Mouse (Mus musculus): ENCODE results near the gene Atp8a2. TPM values are rescaled to one million over a fixed set of nuclear protein-coding genes. Genes with fewer than 3 reads are reported as not detected.

Gene Atp8a2
- polyA plus RNA-seq, 1 experiment = 24.7 TPM

GRCm38 (mm10) chr14:59633988-59634387 lies 563.0 kb downstream of the Atp8a2 start:
- no peaks in the 10 kb centered on the region for H3K4me1 ChIP-seq (ENCODE audit: control insufficient read depth, insufficient read depth, low read length)
- no peak for TF ChIP-seq CTCF (IDR thresholded peaks at IDR 0.05; ENCODE audit: borderline replicate concordance, insufficient read depth, low read depth, low read length)
- TF ChIP-seq POLR2A (IDR thresholded peaks at IDR 0.05; ENCODE audit: borderline replicate concordance, insufficient read depth, low read length) = no peak
- H3K27ac ChIP-seq (ENCODE audit: insufficient read depth, low read length) = no peak overlapping the region
- no peaks in the 10 kb centered on the region for H3K27me3 ChIP-seq (ENCODE audit: control insufficient read depth, insufficient read depth, low read length)
- no peak overlapping the region for H3K4me3 ChIP-seq (replicated peaks; ENCODE audit: insufficient read depth, low read depth, low read length)
- DNase-seq = no peak
- WGBS = 77% methylated on average over 9 of the region's 9 CpGs

DNA sequence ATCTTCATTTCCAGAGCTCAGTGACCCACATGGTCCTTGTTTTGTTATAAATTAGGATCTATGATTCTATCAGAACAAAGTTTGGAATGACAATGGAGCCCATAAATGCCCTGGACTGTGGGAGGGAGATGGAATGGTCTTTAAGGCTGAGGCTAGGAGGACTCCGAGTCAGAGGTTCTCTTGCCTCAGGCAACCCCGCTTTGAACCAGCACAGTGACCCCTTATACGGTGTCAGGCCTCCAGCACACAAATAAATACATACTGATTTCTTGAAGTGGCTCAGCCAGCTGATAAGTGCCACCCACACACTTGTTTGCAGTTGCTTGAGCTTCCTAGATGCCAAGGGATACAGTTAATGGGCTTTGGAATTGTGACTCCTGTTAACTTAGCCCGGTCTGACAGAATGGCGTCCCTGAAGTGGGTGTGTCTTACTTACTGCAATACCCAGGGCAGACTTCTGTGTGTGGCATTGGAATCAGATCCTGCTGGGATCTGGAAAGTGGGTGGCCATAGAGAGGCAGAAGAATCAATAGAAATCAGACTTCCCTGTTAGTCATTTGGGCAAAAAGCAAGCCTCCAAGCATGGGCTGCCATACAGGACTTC lies 563.6 kb downstream of the Atp8a2 start:
- Histone ChIP-seq H3K27me3 (ENCODE audit: control insufficient read depth, insufficient read depth, low read length) (no peaks in the 10 kb centered on the region), H3K4me3 (replicated peaks; ENCODE audit: insufficient read depth, low read depth, low read length) (no peak overlapping the region), H3K27ac (ENCODE audit: insufficient read depth, low read length) (no peak overlapping the region), H3K4me1 (ENCODE audit: control insufficient read depth, insufficient read depth, low read length) (no peaks in the 10 kb centered on the region)
- 87% methylated on average over 5 of the region's 5 CpGs for WGBS
- DNase-seq = no peak
- TF ChIP-seq POLR2A (IDR thresholded peaks at IDR 0.05; ENCODE audit: borderline replicate concordance, insufficient read depth, low read length) = no peak
- TF ChIP-seq CTCF (IDR thresholded peaks at IDR 0.05; ENCODE audit: borderline replicate concordance, insufficient read depth, low read depth, low read length) = no peak

DNA sequence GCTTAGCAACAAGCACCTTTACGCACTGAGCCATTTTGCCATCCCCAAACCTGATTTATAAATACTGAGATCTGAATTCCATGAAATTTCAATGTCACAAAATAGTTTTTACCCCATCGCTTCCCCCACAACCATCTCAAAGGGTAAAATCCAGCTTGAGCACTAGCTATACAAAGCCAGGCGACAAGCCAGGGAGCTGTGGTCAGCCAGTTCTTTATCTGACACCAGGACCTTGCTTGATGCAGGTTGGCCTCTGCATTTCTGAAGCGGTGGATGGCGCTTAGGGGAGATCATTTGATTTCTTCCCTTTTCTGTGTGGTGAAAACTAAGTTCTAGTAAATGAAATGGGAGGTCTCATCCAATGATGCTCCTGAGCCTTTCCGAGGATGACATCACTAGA lies 564.9 kb downstream of the Atp8a2 start:
- no peak for DNase-seq
- H3K4me1 ChIP-seq (ENCODE audit: control insufficient read depth, insufficient read depth, low read length) = no peaks in the 10 kb centered on the region
- 96% methylated on average over 6 of the region's 6 CpGs for WGBS
- TF ChIP-seq CTCF (IDR thresholded peaks at IDR 0.05; ENCODE audit: borderline replicate concordance, insufficient read depth, low read depth, low read length) = no peak
- no peak for TF ChIP-seq POLR2A (IDR thresholded peaks at IDR 0.05; ENCODE audit: borderline replicate concordance, insufficient read depth, low read length)
- H3K27me3 ChIP-seq (ENCODE audit: control insufficient read depth, insufficient read depth, low read length) = no peaks in the 10 kb centered on the region
- no peak overlapping the region for H3K4me3 ChIP-seq (replicated peaks; ENCODE audit: insufficient read depth, low read depth, low read length)
- H3K27ac ChIP-seq (ENCODE audit: insufficient read depth, low read length) = no peak overlapping the region

GRCm38 (mm10) chr14:59630096-59630495 lies 566.9 kb downstream of the Atp8a2 start:
- Histone ChIP-seq H3K27me3 (ENCODE audit: control insufficient read depth, insufficient read depth, low read length) (no peaks in the 10 kb centered on the region), H3K27ac (ENCODE audit: insufficient read depth, low read length) (no peak overlapping the region), H3K4me3 (replicated peaks; ENCODE audit: insufficient read depth, low read depth, low read length) (no peak overlapping the region), H3K4me1 (ENCODE audit: control insufficient read depth, insufficient read depth, low read length) (no peaks in the 10 kb centered on the region)
- 86% methylated on average over 9 of the region's 9 CpGs for WGBS
- TF ChIP-seq POLR2A (IDR thresholded peaks at IDR 0.05; ENCODE audit: borderline replicate concordance, insufficient read depth, low read length) = no peak
- DNase-seq = no peak

DNA sequence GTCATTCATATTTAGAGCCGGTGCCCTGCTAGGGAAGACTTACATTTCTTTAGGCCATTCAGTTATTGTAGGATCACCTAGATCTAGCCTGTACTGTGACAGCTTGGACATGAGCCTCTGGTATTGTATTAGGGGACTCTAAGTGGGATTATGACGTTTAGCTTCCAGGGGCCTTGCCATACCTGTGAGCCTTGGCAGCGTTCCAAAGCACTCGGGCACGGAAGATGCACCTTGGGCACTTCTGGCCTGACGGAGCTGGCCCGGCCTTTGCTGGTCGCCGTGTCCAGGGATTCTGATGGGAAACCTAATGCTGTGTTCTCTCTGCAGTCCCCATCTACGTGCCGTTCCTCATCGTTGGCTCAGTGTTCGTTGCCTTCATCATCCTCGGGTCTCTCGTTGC lies 567.7 kb downstream of the Atp8a2 start:
- Histone ChIP-seq H3K27me3 (ENCODE audit: control insufficient read depth, insufficient read depth, low read length) (no peaks in the 10 kb centered on the region), H3K4me1 (ENCODE audit: control insufficient read depth, insufficient read depth, low read length) (no peaks in the 10 kb centered on the region), H3K4me3 (replicated peaks; ENCODE audit: insufficient read depth, low read depth, low read length) (no peak overlapping the region), H3K27ac (ENCODE audit: insufficient read depth, low read length) (no peak overlapping the region)
- WGBS = 66% methylated on average over 15 of the region's 15 CpGs
- no peak for TF ChIP-seq POLR2A (IDR thresholded peaks at IDR 0.05; ENCODE audit: borderline replicate concordance, insufficient read depth, low read length)
- TF ChIP-seq CTCF (IDR thresholded peaks at IDR 0.05; ENCODE audit: borderline replicate concordance, insufficient read depth, low read depth, low read length) = no peak
- DNase-seq = no peak

DNA sequence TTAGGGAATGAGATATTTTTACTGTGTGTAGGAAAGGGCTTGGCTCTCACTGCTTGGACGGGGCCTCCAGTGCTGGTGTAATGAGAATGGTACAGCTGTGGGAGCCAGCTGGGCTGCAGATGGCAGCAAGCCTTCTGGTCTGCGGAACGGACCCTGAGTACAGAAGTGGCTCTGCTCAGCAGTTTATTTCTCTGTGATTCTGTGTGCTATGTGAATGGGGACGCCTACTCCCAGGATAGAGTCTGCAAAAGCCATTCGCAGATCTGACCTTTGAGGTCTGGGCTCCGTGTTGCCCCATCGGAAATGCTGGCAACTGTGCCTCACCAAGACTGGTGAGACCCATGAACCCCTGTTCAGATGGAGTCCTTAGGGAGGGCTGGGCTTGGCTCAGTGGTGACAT lies 569.2 kb downstream of the Atp8a2 start:
- TF ChIP-seq POLR2A (IDR thresholded peaks at IDR 0.05; ENCODE audit: borderline replicate concordance, insufficient read depth, low read length) = no peak
- no peak for TF ChIP-seq CTCF (IDR thresholded peaks at IDR 0.05; ENCODE audit: borderline replicate concordance, insufficient read depth, low read depth, low read length)
- no peaks in the 10 kb centered on the region for H3K4me1 ChIP-seq (ENCODE audit: control insufficient read depth, insufficient read depth, low read length)
- no peak overlapping the region for H3K27ac ChIP-seq (ENCODE audit: insufficient read depth, low read length)
- H3K4me3 ChIP-seq (replicated peaks; ENCODE audit: insufficient read depth, low read depth, low read length) = no peak overlapping the region
- no peak for DNase-seq
- no peaks in the 10 kb centered on the region for H3K27me3 ChIP-seq (ENCODE audit: control insufficient read depth, insufficient read depth, low read length)
- 30% methylated on average over 7 of the region's 7 CpGs for WGBS

DNA sequence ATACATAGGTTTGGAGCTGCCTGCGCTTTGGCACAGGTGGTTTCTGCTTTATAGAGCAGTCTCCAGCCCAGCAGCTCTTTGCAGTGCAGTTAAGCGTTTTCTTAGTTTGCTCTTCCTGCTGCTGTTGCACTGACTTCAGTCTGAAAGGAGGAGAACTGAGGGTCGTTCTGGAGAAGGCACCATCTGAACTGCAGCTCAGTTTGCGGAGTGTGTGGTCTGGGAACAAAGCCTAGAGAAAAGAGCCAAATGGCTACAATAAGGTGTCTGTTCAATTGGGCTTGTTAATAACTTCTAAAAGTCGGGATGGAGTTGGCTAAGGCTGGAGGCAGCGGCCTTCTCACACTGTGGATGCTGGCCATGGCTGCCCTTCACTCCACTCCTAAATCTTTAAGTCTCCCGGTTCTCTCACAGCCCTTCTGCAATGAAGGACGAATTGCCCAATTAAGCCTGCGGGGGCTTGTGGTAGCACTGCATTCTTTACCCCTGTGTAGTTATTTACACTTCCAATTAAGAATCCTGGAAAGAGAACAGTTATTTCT lies 569.8 kb downstream of the Atp8a2 start:
- DNase-seq = no peak
- no peak overlapping the region for H3K4me3 ChIP-seq (replicated peaks; ENCODE audit: insufficient read depth, low read depth, low read length)
- WGBS = 21% methylated on average over 9 of the region's 9 CpGs

GRCm38 (mm10) chr14:59626711-59627110 lies 570.3 kb downstream of the Atp8a2 start:
- H3K4me1 ChIP-seq (ENCODE audit: control insufficient read depth, insufficient read depth, low read length) = no peaks in the 10 kb centered on the region
- H3K27me3 ChIP-seq (ENCODE audit: control insufficient read depth, insufficient read depth, low read length) = no peaks in the 10 kb centered on the region
- no peak for DNase-seq
- no peak overlapping the region for H3K4me3 ChIP-seq (replicated peaks; ENCODE audit: insufficient read depth, low read depth, low read length)
- H3K27ac ChIP-seq (ENCODE audit: insufficient read depth, low read length) = no peak overlapping the region
- TF ChIP-seq CTCF (IDR thresholded peaks at IDR 0.05; ENCODE audit: borderline replicate concordance, insufficient read depth, low read depth, low read length) = no peak
- no peak for TF ChIP-seq POLR2A (IDR thresholded peaks at IDR 0.05; ENCODE audit: borderline replicate concordance, insufficient read depth, low read length)
- 17% methylated on average over 8 of the region's 8 CpGs for whole genome bisulfite sequencing

More for the DNA sequence above, 569.8 kb downstream of the Atp8a2 start:
- TF ChIP-seq CTCF (IDR thresholded peaks at IDR 0.05; ENCODE audit: borderline replicate concordance, insufficient read depth, low read depth, low read length) (no peak), POLR2A (IDR thresholded peaks at IDR 0.05; ENCODE audit: borderline replicate concordance, insufficient read depth, low read length) (no peak)
- no peak overlapping the region for H3K27ac ChIP-seq (ENCODE audit: insufficient read depth, low read length)
- H3K27me3 ChIP-seq (ENCODE audit: control insufficient read depth, insufficient read depth, low read length) = no peaks in the 10 kb centered on the region
- no peaks in the 10 kb centered on the region for H3K4me1 ChIP-seq (ENCODE audit: control insufficient read depth, insufficient read depth, low read length)

Data from cerebellum, adult 2 months (tissue).